Mouse (Mus musculus) adrenal gland, adult (tissue): Measurements from ENCODE around the gene Plch2.

Experiments
- DNase-seq, 2 experiments: peaks; one replicate each; pipeline ENCODE4 v3.0.0; 2022 to 2023; ENCODE audit warnings: low spot score in 1 of 2; ENCODE audit not compliant: inconsistent age in 2 of 2

Gene Plch2

GRCm38 (mm10) chr4:154935788-154936187 lies 120.8 kb downstream of the Plch2 start:
- no peak for DNase-seq

DNA sequence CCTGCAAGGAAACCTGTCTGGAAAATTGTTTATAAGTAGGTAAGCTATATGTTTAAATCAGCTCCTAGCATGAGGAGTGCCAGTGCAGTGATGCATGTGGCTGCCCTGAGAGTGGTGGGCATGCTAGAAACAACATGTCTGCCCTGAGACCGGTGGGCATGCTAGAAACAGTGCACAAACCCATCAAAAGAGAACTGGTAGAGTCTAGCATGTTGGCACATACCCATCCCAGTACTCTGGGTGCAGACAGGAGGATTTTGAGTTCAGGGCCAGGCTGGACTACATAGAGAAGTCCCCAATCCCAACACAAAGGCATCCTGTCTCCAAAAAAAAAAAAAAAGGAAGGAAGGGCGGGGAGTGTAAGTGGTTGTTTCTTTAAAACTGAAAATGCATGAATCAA lies 121.8 kb downstream of the Plch2 start:
- DNase-seq = peak in 1 of 2 experiments; percentile 51

DNA sequence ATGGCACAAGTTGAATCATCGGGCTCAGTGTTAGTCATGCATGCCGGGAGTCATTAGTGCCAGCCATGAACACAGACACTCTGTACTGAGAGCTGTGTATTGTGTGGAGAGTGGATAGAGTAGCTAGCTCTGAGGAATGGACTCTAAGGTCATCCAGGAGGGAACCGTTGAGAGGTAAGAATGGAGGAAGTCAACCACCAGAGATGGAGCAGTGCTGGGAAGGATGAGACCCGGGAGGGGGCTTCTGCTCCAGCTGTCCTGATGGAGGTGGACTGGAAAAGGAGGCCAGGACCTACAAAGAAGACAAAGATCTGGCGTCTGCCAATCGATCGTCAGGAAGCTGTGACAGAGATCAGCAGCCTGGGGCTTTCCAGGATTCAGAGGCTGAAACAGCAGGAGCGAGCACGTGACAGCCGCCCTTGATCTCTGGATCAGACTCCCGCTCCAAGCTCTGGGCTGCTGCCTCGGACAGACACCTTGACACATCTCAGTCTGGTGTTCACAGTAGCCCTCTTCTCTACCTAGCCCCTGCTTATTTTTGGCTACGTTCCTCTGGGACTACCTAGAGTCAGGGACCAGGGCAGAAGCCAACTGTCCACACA lies 123.2 kb downstream of the Plch2 start:
- DNase-seq = peak; percentile 36 to 76
